Mouse (Mus musculus) limb, embryonic 10.5 days (tissue): ENCODE measurements around the gene Jpt2. TPM values are rescaled to one million over a fixed set of nuclear protein-coding genes. Genes with fewer than 3 reads are reported as not detected.

Experiments used
- DNase-seq: peaks from one replicate; pipeline ENCODE4 v3.0.0-alpha.2; 2017; ENCODE audit warnings: low spot score
- H3K27ac ChIP-seq: fragments of 300-500 bp; sonication (generic); 2 replicates; pipeline ENCODE4 v1.5.1; 2016; ENCODE audit warnings: mild to moderate bottlenecking
- H3K27me3 ChIP-seq: fragments of 300-500 bp; sonication (generic); 2 replicates; pipeline ENCODE4 v1.6.1; 2016; ENCODE audit warnings: low read depth, mild to moderate bottlenecking; ENCODE audit not compliant: poor library complexity, severe bottlenecking
- H3K36me3 ChIP-seq: fragments of 300-500 bp; sonication (generic); 2 replicates; pipeline ENCODE4 v1.6.1; 2016; ENCODE audit warnings: mild to moderate bottlenecking, moderate library complexity
- H3K4me1 ChIP-seq: fragments of 300-500 bp; sonication (generic); 2 replicates; pipeline ENCODE4 v1.6.1; 2016
- H3K4me3 ChIP-seq: fragments of 300-500 bp; sonication (generic); 2 replicates; pipeline ENCODE4 v1.5.1; 2016; ENCODE audit warnings: mild to moderate bottlenecking, moderate library complexity
- H3K9me3 ChIP-seq: fragments of 300-500 bp; sonication (generic); replicated peaks from 2 replicates; pipeline ENCODE4 v1.6.1; 2016; ENCODE audit warnings: mild to moderate bottlenecking
- WGBS: fragments of 180-500 bp; shearing (Covaris S2); methylation state at CpG from one replicate; pipeline ENCODE4 v1.1.7; 2016; 5-methylcytosine and 5-hydroxymethylcytosine counted together
- polyA plus RNA-seq: library from polyadenylated mRNA; unstranded; fragments of >200 nt; fragmentation: Nextera tagmentation; extraction: Ambion mirVana; gene quantifications from 2 replicates; pipeline ENCODE4 v1.2.1, GENCODE M21; 2016

Gene Jpt2
- polyA plus RNA-seq, 1 experiment from 2014 or later, result 370 TPM

- WGBS, result 90% methylated on average over 13 of the region's 13 CpGs
- DNase-seq, result no peak
- H3K36me3 ChIP-seq, result peaks cover 57% of the 10 kb centered on the region
Measured at GRCm38 (mm10) chr17:24891321-24891720, 69.2 kb downstream of the Jpt2 start.

GRCm38 (mm10) chr17:24890151-24891092 lies 70.1 kb downstream of the Jpt2 start:
- H3K27ac ChIP-seq, result no peak overlapping the region
- H3K36me3 ChIP-seq, result peaks cover 57% of the 10 kb centered on the region
- H3K4me3 ChIP-seq, result no peak overlapping the region
- peaks cover 32% of the 10 kb centered on the region for H3K4me1 ChIP-seq
- H3K9me3 ChIP-seq, result no peaks in the 10 kb centered on the region
- WGBS, result 86% methylated on average over 19 of the region's 19 CpGs
- no peak for DNase-seq
- no peaks in the 10 kb centered on the region for H3K27me3 ChIP-seq

More at GRCm38 (mm10) chr17:24891321-24891720, 69.2 kb downstream of the Jpt2 start:
- H3K9me3 ChIP-seq, result no peaks in the 10 kb centered on the region
- peaks cover 36% of the 10 kb centered on the region for H3K4me1 ChIP-seq
- H3K27me3 ChIP-seq, result no peaks in the 10 kb centered on the region
- no peak overlapping the region for H3K27ac ChIP-seq
- no peak overlapping the region for H3K4me3 ChIP-seq

GRCm38 (mm10) chr17:24888862-24889261 lies 71.6 kb downstream of the Jpt2 start:
- peaks cover 64% of the 10 kb centered on the region for H3K36me3 ChIP-seq
- DNase-seq, result no peak
- H3K27ac ChIP-seq, result no peak overlapping the region
- H3K9me3 ChIP-seq, result no peaks in the 10 kb centered on the region
- no peaks in the 10 kb centered on the region for H3K27me3 ChIP-seq
- H3K4me3 ChIP-seq, result no peak overlapping the region
- WGBS, result 92% methylated on average over 3 of the region's 3 CpGs
- H3K4me1 ChIP-seq, result peaks cover 28% of the 10 kb centered on the region

Other genes starting within 250 kb of the Jpt2 start
- gene Rnf151, start 242.6 kb downstream of the Jpt2 start, polyA plus RNA-seq, result 0.21 and 0.38 TPM in 2 replicates
- gene Rps2, start 242.6 kb downstream of the Jpt2 start, polyA plus RNA-seq, result 1,693 and 2,093 TPM in 2 replicates
- gene Ndufb10, start 236.2 kb downstream of the Jpt2 start, polyA plus RNA-seq, result 202 and 204 TPM in 2 replicates
- gene Rpl3l, start 232.9 kb downstream of the Jpt2 start, polyA plus RNA-seq, result 0.15 TPM in 1 of 2 replicates, not detected in the other
- gene Msrb1, start 224.0 kb downstream of the Jpt2 start, polyA plus RNA-seq, result 19.9 and 23.6 TPM in 2 replicates
- gene Hs3st6, start 207.7 kb downstream of the Jpt2 start, polyA plus RNA-seq, result 3.2 and 4.2 TPM in 2 replicates
- gene Meiob, start 156.4 kb downstream of the Jpt2 start, polyA plus RNA-seq, result not detected in 2 replicates
- gene Hagh, start 120.5 kb downstream of the Jpt2 start, polyA plus RNA-seq, result 26.0 and 28.0 TPM in 2 replicates
- gene Fahd1, start 110.3 kb downstream of the Jpt2 start, polyA plus RNA-seq, result 14.5 and 17.6 TPM in 2 replicates
- gene Igfals, start 94.7 kb downstream of the Jpt2 start, polyA plus RNA-seq, result 0.55 and 0.84 TPM in 2 replicates
- 72.7 and 79.7 TPM in 2 replicates for gene Nubp2, start 74.3 kb downstream of the Jpt2 start, polyA plus RNA-seq
- 48.0 and 50.8 TPM in 2 replicates for gene Spsb3, start 74.0 kb downstream of the Jpt2 start, polyA plus RNA-seq
- gene Eme2, start 65.6 kb downstream of the Jpt2 start, polyA plus RNA-seq, result 22.1 and 30.6 TPM in 2 replicates
- 104 and 105 TPM in 2 replicates for gene Mrps34, start 65.6 kb downstream of the Jpt2 start, polyA plus RNA-seq
- 43.6 and 47.0 TPM in 2 replicates for gene Nme3, start 64.2 kb downstream of the Jpt2 start, polyA plus RNA-seq
- 32.1 and 39.3 TPM in 2 replicates for gene Mapk8ip3, start 23.7 kb downstream of the Jpt2 start, polyA plus RNA-seq
- gene Cramp1l, start 55.1 kb upstream of the Jpt2 start, polyA plus RNA-seq, result 10.4 and 10.8 TPM in 2 replicates
- gene Ift140, start 55.4 kb upstream of the Jpt2 start, polyA plus RNA-seq, result 24.2 and 30.0 TPM in 2 replicates
- gene Tmem204, start 122.9 kb upstream of the Jpt2 start, polyA plus RNA-seq, result 11.3 and 15.3 TPM in 2 replicates
- 60.6 and 60.7 TPM in 2 replicates for gene Telo2, start 155.3 kb upstream of the Jpt2 start, polyA plus RNA-seq
- 0.18 and 0.23 TPM in 2 replicates for gene Ptx4, start 160.1 kb upstream of the Jpt2 start, polyA plus RNA-seq
- gene Clcn7, start 172.7 kb upstream of the Jpt2 start, polyA plus RNA-seq, result 21.3 and 26.5 TPM in 2 replicates
- gene Ccdc154, start 201.8 kb upstream of the Jpt2 start, polyA plus RNA-seq, result not detected in 2 replicates
- not detected in 2 replicates for gene Gm38655, start 214.8 kb upstream of the Jpt2 start, polyA plus RNA-seq
- 36.0 and 38.5 TPM in 2 replicates for gene BC003965, start 223.9 kb upstream of the Jpt2 start, polyA plus RNA-seq
- gene Unkl, start 227.7 kb upstream of the Jpt2 start, polyA plus RNA-seq, result 9.1 and 10.0 TPM in 2 replicates